Mouse (Mus musculus): ENCODE results near the gene Dusp14.

DNA sequence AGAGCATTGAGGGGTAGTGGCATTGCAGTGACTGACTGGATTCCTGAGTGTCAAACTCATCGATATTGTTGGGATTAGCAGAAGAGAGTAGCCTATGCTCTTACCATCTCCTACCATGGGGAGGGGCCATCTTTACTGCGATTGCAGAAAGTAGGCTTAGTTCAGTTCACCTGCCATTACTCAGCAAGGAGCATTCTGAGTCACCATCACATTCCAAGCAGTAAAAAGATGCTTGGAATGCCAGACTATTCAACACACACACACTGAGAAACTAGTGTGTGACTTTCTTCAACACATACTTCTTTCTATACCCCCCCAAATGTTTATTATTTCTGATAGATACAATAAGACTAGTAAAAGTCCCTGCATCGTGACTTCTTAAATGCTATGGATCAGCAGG, 11.3 kb upstream of the Dusp14 start:
- TF ChIP-seq CTCF (IDR thresholded peaks at IDR 0.05; ENCODE audit: borderline replicate concordance, extremely low read depth, insufficient read depth, insufficient read length) (no peak), POLR2A (IDR thresholded peaks at IDR 0.05; ENCODE audit: borderline replicate concordance, extremely low read depth, insufficient read depth, insufficient read length, poor library complexity, severe bottlenecking) (no peak)
